Mouse (Mus musculus): ENCODE data around the gene Supv3l1. TPM values are rescaled to one million over a fixed set of nuclear protein-coding genes. Genes with fewer than 3 reads are reported as not detected.
"Not testable (repeated sequence)": the region's sequence is repeated elsewhere in the genome, so short reads cannot be mapped to it uniquely, and the experiment has no call there.

Gene Supv3l1
- 7.3 and 8.6 TPM in 2 replicates for polyA plus RNA-seq (2015; fragmentation: Nextera tagmentation; extraction: Ambion mirVana)

- peak within 1 kb of the TSS; percentile 96 for H3K4me3 ChIP-seq (ENCODE audit: low read depth, low read length)
- peak within 1 kb of the TSS; percentile 98 for H3K9ac ChIP-seq (replicated peaks)
- no peaks in the 10 kb centered on the region for H3K27me3 ChIP-seq (ENCODE audit: insufficient read depth, low read length)
- H3K9me3 ChIP-seq (ENCODE audit: low read length), result no peaks in the 10 kb centered on the region
- peak within 1 kb of the TSS; percentile 85 for H3K27ac ChIP-seq (ENCODE audit: low read depth)
- WGBS (ENCODE audit: insufficient replicate concordance), result under 1% methylated on average over 72 of the region's 73 CpGs
- peaks cover 29% of the 10 kb centered on the region for H3K36me3 ChIP-seq (replicated peaks; ENCODE audit: insufficient read depth, low read length)
- peak within 1 kb of the TSS; percentile 81 for H3K4me2 ChIP-seq (ENCODE audit: low read depth, low read length)
- H3K4me1 ChIP-seq (ENCODE audit: insufficient read depth), result peaks cover 14% of the 10 kb centered on the region
- ATAC-seq (peak; percentile 90), DNase-seq (peak; percentile 92)
- TF ChIP-seq EP300 (IDR thresholded peaks at IDR 0.05; ENCODE audit: low read depth) (peak; percentile 78), CTCF (IDR thresholded peaks at IDR 0.05; ENCODE audit: low read depth) (no peak)
Measured at GRCm38 (mm10) chr10:62449364-62450279, at the start of gene Supv3l1, which contains the start of gene 4930507D05Rik. Supv3l1 (minus strand) TSS chr10:62449738. 4930507D05Rik (plus strand) TSS chr10:62449489.

- 76% methylated on average over 3 of the region's 3 CpGs for WGBS (ENCODE audit: insufficient replicate concordance)
- not testable (repeated sequence) for H3K27me3 ChIP-seq (ENCODE audit: insufficient read depth, low read length); H3K9me3 ChIP-seq (ENCODE audit: low read length); H3K36me3 ChIP-seq (replicated peaks; ENCODE audit: insufficient read depth, low read length); H3K4me2 ChIP-seq (ENCODE audit: low read depth, low read length); ATAC-seq; DNase-seq; H3K9ac ChIP-seq (replicated peaks); H3K27ac ChIP-seq (ENCODE audit: low read depth); H3K4me3 ChIP-seq (ENCODE audit: low read depth, low read length)
- H3K4me1 ChIP-seq (ENCODE audit: insufficient read depth), result peaks cover 12% of the 10 kb centered on the region
Measured at GRCm38 (mm10) chr10:62491681-62492080, 42.1 kb upstream of the Supv3l1 start.

- ATAC-seq (no peak), DNase-seq (no peak)
- Histone ChIP-seq H3K4me2 (ENCODE audit: low read depth, low read length) (no peak overlapping the region), H3K36me3 (replicated peaks; ENCODE audit: insufficient read depth, low read length) (no peaks in the 10 kb centered on the region), H3K4me1 (ENCODE audit: insufficient read depth) (peaks cover 26% of the 10 kb centered on the region), H3K4me3 (ENCODE audit: low read depth, low read length) (no peak overlapping the region), H3K27me3 (ENCODE audit: insufficient read depth, low read length) (no peaks in the 10 kb centered on the region), H3K27ac (ENCODE audit: low read depth) (no peak overlapping the region), H3K9ac (replicated peaks) (no peak overlapping the region), H3K9me3 (ENCODE audit: low read length) (no peaks in the 10 kb centered on the region)
- TF ChIP-seq EP300 (IDR thresholded peaks at IDR 0.05; ENCODE audit: low read depth) (no peak), CTCF (IDR thresholded peaks at IDR 0.05; ENCODE audit: low read depth) (peak; percentile 79)
- WGBS (ENCODE audit: insufficient replicate concordance), result 17% methylated on average over 1 of the region's 1 CpGs
Measured at GRCm38 (mm10) chr10:62488266-62488665, 38.7 kb upstream of the Supv3l1 start.

GRCm38 (mm10) chr10:62486618-62487415, 37.3 kb upstream of the Supv3l1 start, which contains the start of gene Vps26a:
Vps26a (minus strand) TSS chr10:62486805.
- Histone ChIP-seq H3K36me3 (replicated peaks; ENCODE audit: insufficient read depth, low read length) (no peaks in the 10 kb centered on the region), H3K4me3 (ENCODE audit: low read depth, low read length) (peak within 1 kb of the TSS; percentile 99), H3K4me1 (ENCODE audit: insufficient read depth) (peaks cover 27% of the 10 kb centered on the region), H3K27me3 (ENCODE audit: insufficient read depth, low read length) (no peaks in the 10 kb centered on the region), H3K9ac (replicated peaks) (peak within 1 kb of the TSS; percentile 98), H3K27ac (ENCODE audit: low read depth) (peak within 1 kb of the TSS; percentile 98), H3K9me3 (ENCODE audit: low read length) (no peaks in the 10 kb centered on the region), H3K4me2 (ENCODE audit: low read depth, low read length) (peak within 1 kb of the TSS; percentile 93)
- under 1% methylated on average over 52 of the region's 59 CpGs for WGBS (ENCODE audit: insufficient replicate concordance)
- DNase-seq, result peak; percentile 99
- peak; percentile 87 for ATAC-seq
- TF ChIP-seq CTCF (IDR thresholded peaks at IDR 0.05; ENCODE audit: low read depth) (no peak), EP300 (IDR thresholded peaks at IDR 0.05; ENCODE audit: low read depth) (no peak)

GRCm38 (mm10) chr10:62485878-62486582, 36.5 kb upstream of the Supv3l1 start:
- Histone ChIP-seq H3K4me1 (ENCODE audit: insufficient read depth) (peaks cover 24% of the 10 kb centered on the region), H3K4me2 (ENCODE audit: low read depth, low read length) (peak overlapping the region; percentile 93), H3K9ac (replicated peaks) (peak overlapping the region; percentile 98), H3K9me3 (ENCODE audit: low read length) (no peaks in the 10 kb centered on the region), H3K4me3 (ENCODE audit: low read depth, low read length) (peak overlapping the region; percentile 99), H3K27ac (ENCODE audit: low read depth) (peak overlapping the region; percentile 98), H3K27me3 (ENCODE audit: insufficient read depth, low read length) (no peaks in the 10 kb centered on the region), H3K36me3 (replicated peaks; ENCODE audit: insufficient read depth, low read length) (no peaks in the 10 kb centered on the region)
- WGBS (ENCODE audit: insufficient replicate concordance), result under 1% methylated on average over 43 of the region's 48 CpGs
- TF ChIP-seq EP300 (IDR thresholded peaks at IDR 0.05; ENCODE audit: low read depth) (no peak), CTCF (IDR thresholded peaks at IDR 0.05; ENCODE audit: low read depth) (no peak)
- DNase-seq (no peak), ATAC-seq (peak; percentile 61)

All from liver, postnatal 0 days (tissue).